Mouse (Mus musculus): Measurements from ENCODE around the gene Sel1l.

Sel1l gene

GRCm38 (mm10) chr12:91776342-91776741, 72.6 kb downstream of the Sel1l start:
- no peak for DNase-seq

- DNase-seq, result no peak
These were observed 74.1 kb downstream of the Sel1l start for GRCm38 (mm10) chr12:91774811-91775284.

- no peak for DNase-seq
These were observed 80.1 kb downstream of the Sel1l start for GRCm38 (mm10) chr12:91768871-91769270.

- DNase-seq, result no peak
These were observed 80.8 kb downstream of the Sel1l start for GRCm38 (mm10) chr12:91768176-91768575.

GRCm38 (mm10) chr12:91766338-91767107, 82.4 kb downstream of the Sel1l start:
- DNase-seq, result peak; percentile 52

- no peak for DNase-seq
These were observed 83.5 kb downstream of the Sel1l start for GRCm38 (mm10) chr12:91765504-91765903.

- no peak for DNase-seq
These were observed 83.9 kb downstream of the Sel1l start for GRCm38 (mm10) chr12:91765054-91765453.

- DNase-seq, result no peak
These were observed 84.5 kb downstream of the Sel1l start for GRCm38 (mm10) chr12:91764471-91764870.

- DNase-seq, result no peak
These were observed 89.1 kb downstream of the Sel1l start for GRCm38 (mm10) chr12:91759836-91760235.

GRCm38 (mm10) chr12:91757854-91758562, 90.9 kb downstream of the Sel1l start:
- no peak for DNase-seq

- DNase-seq, result peak; percentile 47
These were observed 92.3 kb downstream of the Sel1l start for GRCm38 (mm10) chr12:91756562-91757166.

All from liver (tissue).